Mouse (Mus musculus): ENCODE measurements around the gene Elmo1. TPM values are rescaled to one million over a fixed set of nuclear protein-coding genes. Genes with fewer than 3 reads are reported as not detected.

Gene Elmo1
- polyA plus RNA-seq, 1 experiment from 2014 or later: 21.4 TPM

- H3K9me3 ChIP-seq (ENCODE audit: control insufficient read depth, low read length): no peaks in the 10 kb centered on the region
- no peaks in the 10 kb centered on the region for H3K36me3 ChIP-seq (ENCODE audit: control insufficient read depth, insufficient read depth, low read length)
- ATAC-seq (ENCODE audit: low read depth) (no peak), DNase-seq (ENCODE audit: low spot score) (no peak)
- no peak overlapping the region for H3K9ac ChIP-seq (ENCODE audit: low read depth, low read length)
- H3K4me1 ChIP-seq (ENCODE audit: control insufficient read depth, insufficient read depth, low read length): no peaks in the 10 kb centered on the region
- WGBS: 63% methylated on average over 4 of the region's 4 CpGs
- no peak overlapping the region for H3K27ac ChIP-seq (replicated peaks; ENCODE audit: low read depth, low read length)
- H3K4me3 ChIP-seq (ENCODE audit: low read depth, low read length): no peak overlapping the region
- no peak overlapping the region for H3K4me2 ChIP-seq (ENCODE audit: low read depth, low read length)
- no peaks in the 10 kb centered on the region for H3K27me3 ChIP-seq (replicated peaks; ENCODE audit: control insufficient read depth, insufficient read depth, low read length)
Measured at GRCm38 (mm10) chr13:20517702-20518101, 427.3 kb downstream of the Elmo1 start.

- no peaks in the 10 kb centered on the region for H3K27me3 ChIP-seq (replicated peaks; ENCODE audit: control insufficient read depth, insufficient read depth, low read length)
- H3K36me3 ChIP-seq (ENCODE audit: control insufficient read depth, insufficient read depth, low read length): no peaks in the 10 kb centered on the region
- H3K4me3 ChIP-seq (ENCODE audit: low read depth, low read length): no peak overlapping the region
- no peaks in the 10 kb centered on the region for H3K9me3 ChIP-seq (ENCODE audit: control insufficient read depth, low read length)
- no peak overlapping the region for H3K27ac ChIP-seq (replicated peaks; ENCODE audit: low read depth, low read length)
- ATAC-seq (ENCODE audit: low read depth) (no peak), DNase-seq (ENCODE audit: low spot score) (no peak)
- H3K4me1 ChIP-seq (ENCODE audit: control insufficient read depth, insufficient read depth, low read length): no peaks in the 10 kb centered on the region
- no peak overlapping the region for H3K9ac ChIP-seq (ENCODE audit: low read depth, low read length)
- WGBS: 89% methylated on average over 3 of the region's 3 CpGs
- no peak overlapping the region for H3K4me2 ChIP-seq (ENCODE audit: low read depth, low read length)
Measured at GRCm38 (mm10) chr13:20521492-20521891, 431.1 kb downstream of the Elmo1 start.

GRCm38 (mm10) chr13:20523671-20524070, 433.3 kb downstream of the Elmo1 start:
- no peak for DNase-seq (ENCODE audit: low spot score)
- Histone ChIP-seq H3K4me3 (ENCODE audit: low read depth, low read length) (no peak overlapping the region), H3K27ac (replicated peaks; ENCODE audit: low read depth, low read length) (no peak overlapping the region), H3K9me3 (ENCODE audit: control insufficient read depth, low read length) (no peaks in the 10 kb centered on the region), H3K36me3 (ENCODE audit: control insufficient read depth, insufficient read depth, low read length) (no peaks in the 10 kb centered on the region), H3K4me2 (ENCODE audit: low read depth, low read length) (no peak overlapping the region), H3K27me3 (replicated peaks; ENCODE audit: control insufficient read depth, insufficient read depth, low read length) (no peaks in the 10 kb centered on the region), H3K9ac (ENCODE audit: low read depth, low read length) (no peak overlapping the region), H3K4me1 (ENCODE audit: control insufficient read depth, insufficient read depth, low read length) (no peaks in the 10 kb centered on the region)
- WGBS: 79% methylated on average over 1 of the region's 1 CpGs
- no peak for ATAC-seq (ENCODE audit: low read depth)

GRCm38 (mm10) chr13:20525844-20526243, 435.4 kb downstream of the Elmo1 start:
- Histone ChIP-seq H3K27me3 (replicated peaks; ENCODE audit: control insufficient read depth, insufficient read depth, low read length) (no peaks in the 10 kb centered on the region), H3K9ac (ENCODE audit: low read depth, low read length) (no peak overlapping the region), H3K4me1 (ENCODE audit: control insufficient read depth, insufficient read depth, low read length) (no peaks in the 10 kb centered on the region), H3K4me3 (ENCODE audit: low read depth, low read length) (no peak overlapping the region), H3K36me3 (ENCODE audit: control insufficient read depth, insufficient read depth, low read length) (no peaks in the 10 kb centered on the region), H3K4me2 (ENCODE audit: low read depth, low read length) (no peak overlapping the region), H3K9me3 (ENCODE audit: control insufficient read depth, low read length) (no peaks in the 10 kb centered on the region), H3K27ac (replicated peaks; ENCODE audit: low read depth, low read length) (no peak overlapping the region)
- 63% methylated on average over 4 of the region's 4 CpGs for WGBS
- no peak for DNase-seq (ENCODE audit: low spot score)
- no peak for ATAC-seq (ENCODE audit: low read depth)

GRCm38 (mm10) chr13:20537053-20537452, 446.7 kb downstream of the Elmo1 start:
- no peak overlapping the region for H3K9ac ChIP-seq (ENCODE audit: low read depth, low read length)
- no peak overlapping the region for H3K27ac ChIP-seq (replicated peaks; ENCODE audit: low read depth, low read length)
- WGBS: 94% methylated on average over 1 of the region's 1 CpGs
- H3K27me3 ChIP-seq (replicated peaks; ENCODE audit: control insufficient read depth, insufficient read depth, low read length): no peaks in the 10 kb centered on the region
- no peak overlapping the region for H3K4me2 ChIP-seq (ENCODE audit: low read depth, low read length)
- DNase-seq (ENCODE audit: low spot score): no peak
- ATAC-seq (ENCODE audit: low read depth): no peak
- H3K4me3 ChIP-seq (ENCODE audit: low read depth, low read length): no peak overlapping the region
- H3K36me3 ChIP-seq (ENCODE audit: control insufficient read depth, insufficient read depth, low read length): no peaks in the 10 kb centered on the region
- H3K9me3 ChIP-seq (ENCODE audit: control insufficient read depth, low read length): no peaks in the 10 kb centered on the region
- H3K4me1 ChIP-seq (ENCODE audit: control insufficient read depth, insufficient read depth, low read length): 0 out of 2 replicates have a peak, but pooled peaks cover 3% of the 10 kb centered on the region

- Histone ChIP-seq H3K4me3 (ENCODE audit: low read depth, low read length) (no peak overlapping the region), H3K4me2 (ENCODE audit: low read depth, low read length) (no peak overlapping the region), H3K9me3 (ENCODE audit: control insufficient read depth, low read length) (no peaks in the 10 kb centered on the region), H3K9ac (ENCODE audit: low read depth, low read length) (no peak overlapping the region), H3K27ac (replicated peaks; ENCODE audit: low read depth, low read length) (no peak overlapping the region), H3K36me3 (ENCODE audit: control insufficient read depth, insufficient read depth, low read length) (no peaks in the 10 kb centered on the region), H3K27me3 (replicated peaks; ENCODE audit: control insufficient read depth, insufficient read depth, low read length) (no peaks in the 10 kb centered on the region), H3K4me1 (ENCODE audit: control insufficient read depth, insufficient read depth, low read length) (0 out of 2 replicates have a peak, but pooled peaks cover 3% of the 10 kb centered on the region)
- ATAC-seq (ENCODE audit: low read depth) (no peak), DNase-seq (ENCODE audit: low spot score) (no peak)
- 63% methylated on average over 2 of the region's 2 CpGs for WGBS
Measured at GRCm38 (mm10) chr13:20537487-20537886, 447.1 kb downstream of the Elmo1 start.

GRCm38 (mm10) chr13:20538216-20539070, 448.0 kb downstream of the Elmo1 start:
- ATAC-seq (ENCODE audit: low read depth) (no peak), DNase-seq (ENCODE audit: low spot score) (no peak)
- WGBS: 72% methylated on average over 12 of the region's 12 CpGs
- no peaks in the 10 kb centered on the region for H3K36me3 ChIP-seq (ENCODE audit: control insufficient read depth, insufficient read depth, low read length)
- H3K4me1 ChIP-seq (ENCODE audit: control insufficient read depth, insufficient read depth, low read length): 0 out of 2 replicates have a peak, but pooled peaks cover 3% of the 10 kb centered on the region
- no peak overlapping the region for H3K27ac ChIP-seq (replicated peaks; ENCODE audit: low read depth, low read length)
- H3K9ac ChIP-seq (ENCODE audit: low read depth, low read length): no peak overlapping the region
- H3K4me2 ChIP-seq (ENCODE audit: low read depth, low read length): no peak overlapping the region
- H3K4me3 ChIP-seq (ENCODE audit: low read depth, low read length): no peak overlapping the region
- no peaks in the 10 kb centered on the region for H3K9me3 ChIP-seq (ENCODE audit: control insufficient read depth, low read length)
- no peaks in the 10 kb centered on the region for H3K27me3 ChIP-seq (replicated peaks; ENCODE audit: control insufficient read depth, insufficient read depth, low read length)

- Histone ChIP-seq H3K9ac (ENCODE audit: low read depth, low read length) (no peak overlapping the region), H3K9me3 (ENCODE audit: control insufficient read depth, low read length) (0 out of 2 replicates have a peak, but pooled peaks cover 4% of the 10 kb centered on the region), H3K36me3 (ENCODE audit: control insufficient read depth, insufficient read depth, low read length) (no peaks in the 10 kb centered on the region), H3K27me3 (replicated peaks; ENCODE audit: control insufficient read depth, insufficient read depth, low read length) (no peaks in the 10 kb centered on the region), H3K4me3 (ENCODE audit: low read depth, low read length) (no peak overlapping the region), H3K4me1 (ENCODE audit: control insufficient read depth, insufficient read depth, low read length) (0 out of 2 replicates have a peak, but pooled peaks cover 3% of the 10 kb centered on the region), H3K27ac (replicated peaks; ENCODE audit: low read depth, low read length) (no peak overlapping the region), H3K4me2 (ENCODE audit: low read depth, low read length) (no peak overlapping the region)
- 90% methylated on average over 2 of the region's 2 CpGs for WGBS
- DNase-seq (ENCODE audit: low spot score) (no peak), ATAC-seq (ENCODE audit: low read depth) (no peak)
Measured at GRCm38 (mm10) chr13:20539631-20540030, 449.2 kb downstream of the Elmo1 start.

Measured in embryonic facial prominence, embryonic 14.5 days (tissue).